Mouse (Mus musculus) intestine, embryonic 15.5 days (tissue): ENCODE measurements around the gene Nhsl1. TPM values are rescaled to one million over a fixed set of nuclear protein-coding genes. Genes with fewer than 3 reads are reported as not detected.

ENCODE experiments used
- ATAC-seq: fragments of 200-750 bp; cut with Nextera tagmentation; 2 replicates; pipeline ENCODE4 v1.8.0; 2017; ENCODE audit warnings: moderate TSS enrichment, moderate library complexity
- H3K27ac ChIP-seq: fragments of 300-500 bp; sonication (generic); 2 replicates; pipeline ENCODE4 v1.5.1; 2015; ENCODE audit warnings: mild to moderate bottlenecking, inconsistent platforms
- H3K27me3 ChIP-seq: fragments of 300-500 bp; sonication (generic); replicated peaks from 2 replicates; pipeline ENCODE4 v1.6.1; 2015; ENCODE audit warnings: inconsistent platforms
- H3K36me3 ChIP-seq: fragments of 300-500 bp; sonication (generic); 2 replicates; pipeline ENCODE4 v1.6.1; 2015; ENCODE audit warnings: inconsistent platforms
- H3K4me1 ChIP-seq: fragments of 300-500 bp; sonication (generic); replicated peaks from 2 replicates; pipeline ENCODE4 v1.6.1; 2015; ENCODE audit warnings: inconsistent platforms
- H3K4me2 ChIP-seq: fragments of 300-500 bp; sonication (generic); replicated peaks from 2 replicates; pipeline ENCODE4 v1.6.1; 2015; ENCODE audit warnings: mild to moderate bottlenecking, inconsistent platforms
- H3K4me3 ChIP-seq: fragments of 300-500 bp; sonication (generic); replicated peaks from 2 replicates; pipeline ENCODE4 v1.5.1; 2015; ENCODE audit warnings: inconsistent platforms
- H3K9ac ChIP-seq: fragments of 300-500 bp; sonication (generic); 2 replicates; pipeline ENCODE4 v1.6.1; 2015; ENCODE audit warnings: inconsistent platforms
- H3K9me3 ChIP-seq: fragments of 300-500 bp; sonication (generic); 2 replicates; pipeline ENCODE4 v1.6.1; 2016; ENCODE audit warnings: inconsistent platforms
- WGBS: fragments of 180-500 bp; shearing (Covaris S2); methylation state at CpG from one replicate; pipeline ENCODE4 v1.1.7; 2015; 5-methylcytosine and 5-hydroxymethylcytosine counted together
- polyA plus RNA-seq: library from polyadenylated mRNA; unstranded; fragments of >200 nt; fragmentation: Nextera tagmentation; extraction: Ambion mirVana; gene quantifications from 2 replicates; pipeline ENCODE4 v1.2.1, GENCODE M21; 2015

The Nhsl1 gene
- polyA plus RNA-seq, 1 experiment from 2014 or later = 10.0 TPM

DNA sequence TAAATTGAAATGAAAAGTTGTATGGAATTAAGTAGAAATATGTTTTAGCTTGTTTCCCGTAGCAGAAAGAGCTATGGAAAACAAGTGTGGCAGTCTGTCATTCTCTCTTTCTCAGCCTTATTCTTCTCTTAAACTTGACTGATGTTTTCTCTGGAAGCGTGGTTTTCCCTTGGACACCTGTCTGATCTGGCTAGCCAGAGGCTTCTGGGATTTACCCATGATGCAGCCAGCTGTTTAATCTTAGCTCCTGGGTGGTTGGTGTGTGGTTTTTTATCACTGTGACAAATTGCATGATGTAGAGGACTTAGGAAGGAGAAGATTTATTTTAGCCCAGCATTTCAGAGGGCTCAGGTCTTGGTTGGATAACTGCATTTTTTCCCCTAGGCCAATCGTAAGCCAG, 164.9 kb downstream of the Nhsl1 start:
- Histone ChIP-seq H3K36me3 (no peaks in the 10 kb centered on the region), H3K4me2 (no peak overlapping the region), H3K4me1 (no peaks in the 10 kb centered on the region; the same call in 1 of the 2 replicates), H3K27me3 (no peaks in the 10 kb centered on the region), H3K4me3 (no peak overlapping the region), H3K9me3 (no peaks in the 10 kb centered on the region), H3K9ac (no peak overlapping the region), H3K27ac (no peak overlapping the region)
- no peak for ATAC-seq
- WGBS = 76% methylated on average over 3 of the region's 3 CpGs

DNA sequence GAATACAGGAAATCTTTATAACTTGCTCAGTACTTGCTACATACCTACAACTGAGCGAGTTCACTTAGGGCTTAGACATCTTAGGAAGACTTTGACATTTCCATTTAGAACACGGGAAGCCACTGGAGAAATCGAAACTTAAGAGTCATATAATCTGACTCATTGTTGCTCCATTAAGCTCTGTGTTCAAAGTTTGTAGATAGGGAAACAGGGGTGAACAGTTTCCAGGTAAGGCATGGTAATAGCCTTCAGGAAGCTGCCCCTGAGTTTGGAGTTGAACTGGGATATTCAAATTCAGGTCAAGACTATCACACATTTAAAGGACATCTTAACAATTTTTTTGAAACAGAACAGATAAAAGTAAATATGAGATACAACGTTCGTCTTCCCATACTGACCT, 165.9 kb downstream of the Nhsl1 start:
- ATAC-seq = peak; percentile 57
- WGBS = 85% methylated on average over 5 of the region's 5 CpGs

DNA sequence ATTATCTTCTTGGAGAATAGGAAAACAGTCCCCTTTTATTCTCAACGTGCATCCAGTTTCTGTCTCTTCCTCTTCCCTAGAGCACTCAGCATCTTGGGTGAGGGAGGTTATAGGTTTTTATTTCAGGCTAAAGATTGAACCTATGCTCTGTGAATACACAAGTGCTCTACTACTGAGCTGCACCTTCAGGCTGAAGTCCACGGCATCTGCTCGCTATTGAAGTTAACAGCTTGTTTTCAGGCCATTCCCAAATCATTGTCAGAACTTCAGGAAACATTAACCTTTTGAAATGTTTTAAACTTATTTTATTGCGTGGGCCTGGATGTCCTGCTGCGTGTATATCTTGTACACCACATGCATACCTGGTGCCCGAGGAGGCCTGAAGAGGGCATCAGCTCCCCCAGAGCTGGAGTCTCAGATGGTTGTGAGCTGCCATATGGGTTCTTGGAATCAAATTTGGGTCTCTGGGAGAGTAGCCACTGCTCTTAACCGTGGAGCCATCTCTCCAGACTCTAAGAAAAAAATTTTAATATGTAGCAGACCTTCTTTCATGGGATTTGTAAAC, 169.5 kb downstream of the Nhsl1 start:
- H3K4me3 ChIP-seq = no peak overlapping the region
- H3K9me3 ChIP-seq = no peaks in the 10 kb centered on the region
- no peak for ATAC-seq
- no peaks in the 10 kb centered on the region for H3K27me3 ChIP-seq
- no peak overlapping the region for H3K27ac ChIP-seq
- no peaks in the 10 kb centered on the region for H3K4me1 ChIP-seq
- 77% methylated on average over 7 of the region's 7 CpGs for WGBS
- no peaks in the 10 kb centered on the region for H3K36me3 ChIP-seq
- no peak overlapping the region for H3K4me2 ChIP-seq
- H3K9ac ChIP-seq = no peak overlapping the region

More for the DNA sequence above, 165.9 kb downstream of the Nhsl1 start:
- no peak overlapping the region for H3K27ac ChIP-seq
- no peaks in the 10 kb centered on the region; the same call in 1 of the 2 replicates for H3K4me1 ChIP-seq
- no peak overlapping the region for H3K9ac ChIP-seq
- H3K4me2 ChIP-seq = no peak overlapping the region
- H3K36me3 ChIP-seq = no peaks in the 10 kb centered on the region
- H3K27me3 ChIP-seq = no peaks in the 10 kb centered on the region
- H3K9me3 ChIP-seq = no peaks in the 10 kb centered on the region
- no peak overlapping the region for H3K4me3 ChIP-seq

DNA sequence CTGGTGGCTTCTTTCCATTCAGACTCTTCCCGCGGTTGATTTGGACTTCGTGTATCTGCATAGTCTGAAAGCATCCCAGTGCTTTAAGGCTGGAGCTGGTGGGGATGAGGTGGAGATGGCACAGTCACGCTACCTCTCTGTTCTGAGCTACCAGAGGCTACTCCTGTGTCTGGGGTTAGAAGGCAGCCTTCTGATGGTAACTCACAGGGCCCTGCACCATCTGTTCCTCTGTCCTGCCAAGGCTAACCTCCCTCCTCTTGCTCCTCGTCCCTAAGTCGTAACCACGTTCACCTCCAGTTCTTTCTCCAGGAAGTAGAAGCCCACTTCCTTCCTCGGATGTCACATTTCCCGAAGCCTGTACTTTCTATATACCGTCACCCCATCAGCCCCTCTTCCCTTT, 171.2 kb downstream of the Nhsl1 start:
- ATAC-seq = no peak
- no peak overlapping the region for H3K4me3 ChIP-seq
- no peaks in the 10 kb centered on the region for H3K9me3 ChIP-seq
- H3K27ac ChIP-seq = no peak overlapping the region
- no peaks in the 10 kb centered on the region for H3K36me3 ChIP-seq
- no peak overlapping the region for H3K4me2 ChIP-seq
- no peak overlapping the region for H3K9ac ChIP-seq
- 86% methylated on average over 10 of the region's 10 CpGs for WGBS
- H3K4me1 ChIP-seq = no peaks in the 10 kb centered on the region
- H3K27me3 ChIP-seq = no peaks in the 10 kb centered on the region

DNA sequence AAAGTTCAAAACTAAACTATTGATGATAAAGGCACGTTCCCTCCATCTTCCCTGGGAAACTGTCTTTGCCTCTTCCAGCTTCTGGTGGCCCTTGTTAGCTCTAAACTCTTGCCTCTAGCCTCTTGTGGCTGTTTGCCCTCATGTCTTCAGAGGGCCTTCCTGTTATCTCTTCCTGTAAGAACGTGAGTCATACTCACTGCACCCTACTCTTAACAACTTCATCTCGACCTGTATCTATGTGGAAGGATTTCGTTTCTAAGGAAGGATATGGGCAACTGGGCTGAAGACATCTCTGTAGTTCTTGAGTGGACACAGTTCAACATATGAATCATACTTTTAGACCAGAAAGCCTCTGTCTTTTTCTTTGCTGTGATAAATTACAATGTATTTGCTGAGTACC, 173.2 kb downstream of the Nhsl1 start:
- no peak overlapping the region for H3K4me3 ChIP-seq
- no peak overlapping the region for H3K4me2 ChIP-seq
- 52% methylated on average over 4 of the region's 4 CpGs for WGBS
- ATAC-seq = 0 out of 2 replicates have a peak, but pooled peaks have one; percentile 39
- no peaks in the 10 kb centered on the region for H3K4me1 ChIP-seq
- no peak overlapping the region for H3K27ac ChIP-seq
- no peaks in the 10 kb centered on the region for H3K27me3 ChIP-seq
- no peak overlapping the region for H3K9ac ChIP-seq
- no peaks in the 10 kb centered on the region for H3K9me3 ChIP-seq
- H3K36me3 ChIP-seq = no peaks in the 10 kb centered on the region

DNA sequence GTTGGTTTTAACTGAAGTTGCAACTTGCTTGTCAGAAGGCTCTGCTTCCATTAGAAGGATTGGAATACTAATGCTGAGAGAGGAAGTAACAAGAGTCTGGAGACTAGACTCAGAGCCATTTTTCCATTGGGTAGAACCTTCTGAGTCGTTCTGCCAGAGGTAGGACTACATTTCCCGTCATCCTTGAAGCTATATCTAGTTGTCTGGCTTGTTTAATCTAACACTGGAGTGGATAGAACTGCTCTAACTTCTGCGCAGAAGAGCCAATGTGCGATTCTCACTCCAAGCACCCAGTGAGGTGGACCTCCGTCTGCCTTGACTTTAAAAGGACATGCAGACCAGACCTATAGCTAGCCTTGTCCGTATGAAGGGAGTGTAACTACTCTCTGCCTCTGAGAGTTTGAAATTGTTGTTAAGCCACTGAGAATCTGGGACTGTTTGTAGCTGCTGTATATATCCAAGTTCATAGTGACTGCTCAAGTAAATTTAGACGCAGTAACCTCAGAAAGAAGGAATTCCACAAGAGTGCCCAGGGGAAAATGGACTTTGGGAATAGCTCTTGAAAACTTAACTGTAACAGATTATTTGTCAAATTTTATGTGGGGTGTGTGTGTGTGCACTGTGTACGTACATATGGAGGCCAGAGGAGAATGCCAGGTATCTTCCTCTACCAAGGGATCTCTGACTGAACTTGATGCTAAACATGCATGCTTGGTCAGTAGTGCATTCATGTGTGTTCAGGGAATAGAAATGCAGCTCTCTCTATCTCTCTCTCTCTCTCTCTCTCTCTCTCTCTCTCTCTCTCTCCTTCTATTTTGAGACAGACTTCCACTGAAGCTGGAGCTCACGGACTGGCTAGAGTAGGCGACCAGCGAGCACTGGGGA, 174.5 kb downstream of the Nhsl1 start:
- Histone ChIP-seq H3K27me3 (no peaks in the 10 kb centered on the region), H3K4me2 (no peak overlapping the region), H3K4me3 (no peak overlapping the region), H3K9ac (no peak overlapping the region), H3K27ac (no peak overlapping the region), H3K9me3 (no peaks in the 10 kb centered on the region), H3K4me1 (no peaks in the 10 kb centered on the region), H3K36me3 (no peaks in the 10 kb centered on the region)
- 85% methylated on average over 11 of the region's 11 CpGs for WGBS
- no peak for ATAC-seq

DNA sequence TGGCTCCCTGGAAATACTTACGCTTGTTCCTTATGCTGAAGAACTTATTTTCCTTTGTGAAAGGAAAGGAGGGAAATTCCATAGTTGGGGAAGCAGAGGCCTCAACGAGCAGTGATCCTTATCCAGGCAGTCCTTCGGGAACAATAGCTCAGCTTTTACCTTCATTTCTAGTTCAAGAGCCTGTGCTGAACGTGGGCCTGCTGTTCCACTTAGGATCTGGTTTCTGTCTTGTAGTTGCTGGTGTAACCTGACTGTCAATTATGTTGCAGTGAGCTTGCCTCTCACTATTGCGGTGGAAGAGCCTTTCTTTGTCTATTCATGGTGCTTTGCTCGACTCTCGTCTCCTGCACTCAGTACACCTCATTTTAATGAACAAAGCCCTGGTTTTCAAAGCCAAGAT, 175.5 kb downstream of the Nhsl1 start:
- H3K4me1 ChIP-seq = no peaks in the 10 kb centered on the region
- no peak overlapping the region for H3K4me3 ChIP-seq
- H3K27ac ChIP-seq = no peak overlapping the region
- H3K27me3 ChIP-seq = no peaks in the 10 kb centered on the region
- H3K36me3 ChIP-seq = no peaks in the 10 kb centered on the region
- no peak overlapping the region for H3K4me2 ChIP-seq
- no peak for ATAC-seq
- 45% methylated on average over 7 of the region's 7 CpGs for WGBS
- H3K9me3 ChIP-seq = no peaks in the 10 kb centered on the region
- no peak overlapping the region for H3K9ac ChIP-seq

DNA sequence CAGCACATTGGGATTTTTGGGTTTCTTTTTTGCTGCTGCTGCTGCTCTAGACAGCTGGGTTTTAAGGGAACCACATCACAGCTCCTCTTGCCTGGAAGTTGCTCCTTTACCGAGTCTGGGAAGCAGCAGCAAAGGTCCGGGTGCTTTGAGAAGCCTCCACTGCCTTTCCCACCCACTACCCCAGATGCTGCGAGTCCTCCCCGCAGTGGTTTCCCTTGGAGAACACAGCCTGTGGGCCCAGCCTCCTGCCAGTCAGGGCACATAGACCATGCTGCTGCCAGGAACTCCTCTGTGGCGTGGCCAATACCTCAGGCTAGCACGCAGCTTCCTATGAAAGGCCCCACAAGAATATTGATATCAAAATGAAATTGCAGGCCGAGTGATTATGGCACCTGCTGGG, 178.3 kb downstream of the Nhsl1 start:
- no peaks in the 10 kb centered on the region for H3K9me3 ChIP-seq
- H3K4me2 ChIP-seq = no peak overlapping the region
- H3K27ac ChIP-seq = no peak overlapping the region
- no peaks in the 10 kb centered on the region for H3K27me3 ChIP-seq
- no peak overlapping the region for H3K4me3 ChIP-seq
- no peak overlapping the region for H3K9ac ChIP-seq
- no peaks in the 10 kb centered on the region for H3K4me1 ChIP-seq
- no peak for ATAC-seq
- no peaks in the 10 kb centered on the region for H3K36me3 ChIP-seq
- WGBS = 78% methylated on average over 7 of the region's 7 CpGs

DNA sequence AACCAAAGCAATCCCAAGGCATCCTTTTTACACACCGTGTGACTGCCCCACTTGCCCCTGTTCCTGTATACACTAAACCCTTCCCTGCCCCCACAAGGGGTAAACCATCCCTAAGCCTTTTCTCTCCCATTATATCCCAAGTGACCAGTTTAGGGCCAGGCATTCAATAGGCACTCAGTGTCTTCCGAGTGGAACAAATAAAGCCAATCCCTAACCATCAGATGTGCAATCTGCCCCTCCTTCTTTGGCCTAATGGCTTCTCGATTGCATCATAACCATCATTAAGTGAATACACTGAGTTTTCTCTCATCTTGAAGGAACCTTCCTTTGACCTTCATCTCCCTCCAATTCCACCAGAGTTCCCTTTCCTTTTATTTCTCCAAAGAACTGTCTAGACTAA, 183.2 kb downstream of the Nhsl1 start:
- no peaks in the 10 kb centered on the region for H3K36me3 ChIP-seq
- H3K9ac ChIP-seq = no peak overlapping the region
- H3K4me3 ChIP-seq = no peak overlapping the region
- no peak overlapping the region for H3K27ac ChIP-seq
- no peak for ATAC-seq
- H3K4me2 ChIP-seq = no peak overlapping the region
- no peaks in the 10 kb centered on the region for H3K4me1 ChIP-seq
- WGBS = 75% methylated on average over 3 of the region's 3 CpGs
- H3K9me3 ChIP-seq = no peaks in the 10 kb centered on the region
- no peaks in the 10 kb centered on the region for H3K27me3 ChIP-seq

DNA sequence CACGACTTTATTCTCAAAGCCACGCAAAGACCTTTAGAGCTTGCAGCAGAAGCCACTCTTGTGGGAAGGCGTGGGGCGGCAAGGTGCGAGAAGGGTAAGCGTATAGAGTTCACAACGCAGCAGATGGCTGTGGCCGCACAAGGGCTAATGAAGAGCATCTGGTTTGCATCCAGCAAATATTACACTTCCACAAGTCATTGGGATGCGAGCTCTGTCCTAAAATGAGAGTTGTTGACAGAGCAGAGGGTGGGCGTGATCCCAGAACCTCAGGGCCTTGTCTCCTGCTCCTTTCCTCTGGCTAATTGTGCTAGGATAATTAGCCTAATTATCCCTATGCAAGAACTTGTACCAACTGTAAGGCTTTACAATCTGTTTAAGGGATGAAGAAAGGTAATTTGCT, 186.9 kb downstream of the Nhsl1 start:
- no peak for ATAC-seq
- H3K27ac ChIP-seq = no peak overlapping the region
- no peaks in the 10 kb centered on the region for H3K9me3 ChIP-seq
- H3K4me2 ChIP-seq = no peak overlapping the region
- 78% methylated on average over 10 of the region's 10 CpGs for WGBS
- no peak overlapping the region for H3K4me3 ChIP-seq
- H3K4me1 ChIP-seq = peaks cover 7% of the 10 kb centered on the region; the same call in 1 of the 2 replicates
- H3K36me3 ChIP-seq = no peaks in the 10 kb centered on the region
- no peak overlapping the region for H3K9ac ChIP-seq
- H3K27me3 ChIP-seq = no peaks in the 10 kb centered on the region

DNA sequence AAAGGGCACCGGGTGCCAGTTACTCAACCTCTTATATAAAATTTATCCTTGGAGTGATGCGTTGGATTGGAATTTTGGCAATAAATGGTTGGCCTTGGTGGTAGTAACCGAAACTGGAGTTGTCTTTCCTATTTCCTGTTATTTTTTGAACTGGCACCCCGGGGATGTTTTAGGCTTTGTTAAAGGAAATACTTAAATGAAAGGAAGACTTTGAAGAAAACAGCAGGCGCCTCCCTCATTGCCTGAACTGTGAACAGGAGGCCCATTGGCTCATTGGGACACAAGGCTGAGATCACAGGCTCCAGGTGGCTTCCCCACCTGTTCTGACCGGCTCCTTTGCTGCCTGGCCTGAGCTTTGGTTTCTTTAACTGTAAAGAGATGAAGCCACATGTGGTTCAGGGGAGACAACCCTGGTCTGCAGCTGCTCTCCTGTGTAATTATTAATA, 187.7 kb downstream of the Nhsl1 start:
- H3K4me3 ChIP-seq = no peak overlapping the region
- ATAC-seq = no peak
- H3K4me2 ChIP-seq = no peak overlapping the region
- no peak overlapping the region for H3K9ac ChIP-seq
- WGBS = 66% methylated on average over 6 of the region's 6 CpGs
- H3K27me3 ChIP-seq = no peaks in the 10 kb centered on the region
- H3K27ac ChIP-seq = no peak overlapping the region
- H3K4me1 ChIP-seq = peaks cover 7% of the 10 kb centered on the region; the same call in 1 of the 2 replicates
- H3K9me3 ChIP-seq = no peaks in the 10 kb centered on the region
- no peaks in the 10 kb centered on the region for H3K36me3 ChIP-seq

DNA sequence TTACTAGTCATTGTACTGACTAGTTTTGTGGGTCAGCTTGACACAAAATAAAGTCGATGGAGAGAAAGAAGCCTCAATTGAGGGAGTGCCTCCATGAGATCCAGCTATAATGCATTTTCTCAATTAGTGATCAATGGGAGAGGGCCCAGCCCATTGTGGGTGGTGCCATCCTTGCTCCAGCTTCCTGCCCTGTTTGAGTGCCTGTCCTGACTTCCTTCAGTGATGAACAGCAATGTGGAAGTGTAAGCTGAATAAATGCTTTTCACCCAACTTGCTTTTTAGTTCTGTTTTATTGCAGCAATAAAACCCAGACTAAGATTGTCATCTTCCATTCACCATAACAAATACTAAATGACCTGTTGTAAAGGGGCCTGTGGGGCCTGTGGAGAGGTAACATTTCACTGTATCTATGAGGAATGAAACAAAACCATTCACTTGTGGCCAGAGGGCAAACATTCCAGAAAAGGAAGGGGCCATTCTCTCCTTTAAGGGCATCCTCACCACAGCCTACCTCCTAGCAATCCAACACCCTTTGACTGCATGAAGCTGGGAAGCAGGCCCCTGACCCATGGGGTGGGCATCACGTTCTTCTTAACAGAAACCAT, 189.2 kb downstream of the Nhsl1 start:
- H3K27ac ChIP-seq = peak overlapping the region; percentile 54

More for the DNA sequence above, 189.2 kb downstream of the Nhsl1 start:
- H3K4me2 ChIP-seq = no peak overlapping the region
- no peaks in the 10 kb centered on the region for H3K27me3 ChIP-seq
- no peaks in the 10 kb centered on the region for H3K9me3 ChIP-seq
- H3K4me3 ChIP-seq = no peak overlapping the region
- peaks cover 7% of the 10 kb centered on the region; the same call in 1 of the 2 replicates for H3K4me1 ChIP-seq
- no peaks in the 10 kb centered on the region for H3K36me3 ChIP-seq
- ATAC-seq = peak; percentile 88
- WGBS = 53% methylated on average over 2 of the region's 2 CpGs
- H3K9ac ChIP-seq = no peak overlapping the region
